Mouse (Mus musculus): ENCODE results near the gene Strip2.

Gene Strip2

DNA sequence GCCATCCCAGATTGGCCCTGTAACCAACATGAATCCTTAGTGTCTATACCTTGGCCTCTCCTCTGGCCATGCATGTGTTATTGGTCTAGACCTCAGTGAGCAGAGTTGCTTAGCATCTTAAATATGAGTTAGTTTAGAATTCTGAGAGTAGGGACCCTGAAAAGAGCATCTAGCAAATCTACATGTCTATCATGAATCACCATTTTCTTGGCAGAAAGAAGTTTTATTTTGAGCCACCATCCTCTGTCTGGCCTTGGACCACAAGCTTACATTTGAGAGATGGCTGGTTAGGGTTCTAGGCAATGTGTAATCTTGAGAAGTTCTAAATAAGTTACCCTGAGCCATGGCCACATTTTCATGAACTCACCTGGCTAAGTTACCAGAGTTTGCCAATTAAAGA, 13.3 kb downstream of the Strip2 start:
- intact Hi-C loops (cut with DNase I), result no loop called here

DNA sequence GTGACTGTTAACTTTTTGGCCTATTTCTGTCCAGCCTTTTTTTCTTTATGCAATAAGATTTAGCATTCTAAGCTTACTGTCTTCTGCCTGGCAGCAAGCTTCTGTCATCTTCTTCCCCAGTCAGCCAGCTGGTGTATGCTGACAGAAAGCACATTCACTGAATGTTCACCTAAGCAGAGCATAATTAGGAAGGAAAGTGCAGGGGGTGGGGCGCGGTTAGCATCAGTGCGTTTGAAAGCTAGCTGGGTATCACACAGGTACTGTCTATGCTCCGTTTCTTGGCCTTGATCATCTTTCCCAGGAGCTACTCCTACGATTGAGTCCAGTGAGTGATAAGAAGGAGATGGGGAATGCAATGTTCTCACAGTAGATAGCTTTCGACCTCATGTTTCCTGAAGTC, 13.9 kb downstream of the Strip2 start:
- intact Hi-C loops (cut with DNase I), result no loop called here

DNA sequence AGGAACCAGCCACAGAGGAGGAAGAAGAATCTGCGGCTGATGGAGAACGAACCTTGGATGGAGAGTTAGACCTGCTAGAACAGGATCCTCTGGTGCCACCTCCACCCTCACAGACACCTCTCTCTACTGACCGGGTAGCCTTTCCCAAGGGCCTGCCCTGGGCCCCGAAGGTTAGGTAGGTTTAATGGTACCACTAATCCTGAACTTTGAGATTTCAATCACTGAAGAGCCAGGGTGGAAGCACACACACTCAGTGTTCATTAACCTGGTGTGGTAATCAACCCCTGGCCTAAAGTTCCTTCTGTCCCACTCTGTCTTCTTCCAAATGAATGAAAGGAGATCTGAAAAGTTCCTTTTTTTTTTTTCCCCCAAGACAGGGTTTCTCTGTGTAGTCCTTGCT, 14.4 kb downstream of the Strip2 start:
- intact Hi-C loops (cut with DNase I), result no loop called here

DNA sequence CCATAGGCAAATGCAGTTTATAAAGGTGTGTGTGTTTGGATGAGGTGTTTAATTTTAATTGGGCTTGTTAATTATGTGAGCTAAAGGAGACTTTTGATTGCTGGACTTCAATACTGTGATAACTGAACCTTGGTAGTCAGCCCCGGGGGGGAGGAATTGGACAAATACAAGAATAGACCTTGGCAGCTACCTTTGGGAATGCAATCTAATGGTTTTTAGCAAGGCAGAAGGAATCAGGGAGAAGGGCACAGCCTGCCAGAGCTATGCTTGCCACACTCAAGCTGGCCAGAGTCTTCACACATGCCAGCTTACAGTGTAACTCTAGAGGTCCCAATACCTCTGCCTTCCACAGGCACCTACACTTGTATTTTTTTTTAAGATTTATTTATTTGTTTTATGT, 18.9 kb downstream of the Strip2 start:
- intact Hi-C loops (cut with DNase I), result no loop called here

DNA sequence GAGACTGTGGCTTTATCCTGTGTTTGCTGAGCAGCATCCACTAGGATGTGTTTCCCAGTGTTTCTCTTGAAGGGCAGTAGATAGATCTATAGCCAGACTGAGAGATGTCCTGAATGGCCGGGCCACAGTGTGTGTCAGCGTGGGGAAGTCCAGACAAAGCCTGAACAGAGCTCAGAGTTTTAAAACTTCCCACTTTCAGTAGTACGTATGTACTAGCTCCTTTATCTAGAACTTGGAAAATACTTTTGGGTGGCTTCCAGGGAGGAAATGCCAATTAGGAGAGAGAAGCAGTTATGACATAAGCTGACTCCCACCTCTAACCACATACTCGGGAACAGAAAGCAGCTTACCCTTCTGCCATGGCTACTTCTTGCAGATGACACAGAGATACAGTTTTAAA, 23.6 kb downstream of the Strip2 start:
- intact Hi-C loops (cut with DNase I), result loop anchor here (5.0 kb wide), 1 partner anchor 183 kb away; no protein-coding TSS in a partner anchor

GRCm38 (mm10) chr6:29941036-29941435, 24.2 kb downstream of the Strip2 start:
- intact Hi-C loops (cut with DNase I), result loop anchor here (5.0 kb wide), 1 partner anchor 184 kb away; no protein-coding TSS in a partner anchor

DNA sequence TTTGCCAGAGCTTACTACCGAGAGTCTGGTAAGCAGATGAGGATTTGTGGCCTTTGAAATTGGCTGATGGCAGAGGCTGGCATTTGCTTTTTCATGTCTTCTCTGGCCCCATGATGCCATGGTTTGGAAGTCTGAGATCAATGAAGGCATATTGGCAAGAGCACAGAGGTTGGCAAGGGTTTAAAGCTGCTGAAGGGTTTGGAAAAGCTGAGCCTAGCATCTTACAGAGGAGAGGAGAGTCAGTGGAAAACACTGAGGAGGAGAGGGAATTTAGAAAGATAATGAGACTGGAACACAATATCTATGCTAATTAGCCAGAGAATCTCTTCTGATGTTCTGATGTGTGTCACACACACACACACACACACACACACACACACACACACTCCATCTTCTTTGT, 27.7 kb downstream of the Strip2 start:
- intact Hi-C loops (cut with DNase I), result loop anchor here (5.0 kb wide), 1 partner anchor 187 kb away; no protein-coding TSS in a partner anchor

- intact Hi-C loops (cut with DNase I), result loop anchor here (5.0 kb wide), 1 partner anchor 94 kb away; no protein-coding TSS in a partner anchor
Observed at GRCm38 (mm10) chr6:29946568-29946967, 29.8 kb downstream of the Strip2 start.

- intact Hi-C loops (cut with DNase I), result loop anchor here (5.0 kb wide), 1 partner anchor 96 kb away; no protein-coding TSS in a partner anchor
Observed at GRCm38 (mm10) chr6:29947823-29948222, 31.0 kb downstream of the Strip2 start.

GRCm38 (mm10) chr6:29956749-29957148, 39.9 kb downstream of the Strip2 start:
- intact Hi-C loops (cut with DNase I), result no loop called here

- intact Hi-C loops (cut with DNase I), result no loop called here
Observed at GRCm38 (mm10) chr6:29958669-29959068, 41.9 kb downstream of the Strip2 start.

DNA sequence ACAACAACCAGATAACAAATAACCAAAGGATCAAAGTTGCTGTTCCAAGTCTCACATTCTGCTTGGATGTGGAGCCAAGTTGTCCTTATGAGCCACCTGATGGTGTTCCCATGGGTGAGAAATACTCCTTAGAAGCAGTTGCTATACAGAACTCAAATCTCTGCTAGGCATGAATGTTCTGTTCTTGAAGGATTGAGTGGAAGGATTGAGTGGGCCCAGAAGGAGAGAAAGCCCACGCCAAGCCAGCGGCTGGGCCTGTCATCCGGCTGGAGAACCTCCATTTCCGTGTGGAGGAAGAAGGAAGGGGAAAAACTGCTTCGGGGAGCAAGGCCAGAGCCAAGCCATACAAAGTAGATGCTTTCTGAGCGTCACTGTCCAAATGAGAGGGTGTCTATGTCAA, 44.3 kb downstream of the Strip2 start:
- intact Hi-C loops (cut with DNase I), result no loop called here

DNA sequence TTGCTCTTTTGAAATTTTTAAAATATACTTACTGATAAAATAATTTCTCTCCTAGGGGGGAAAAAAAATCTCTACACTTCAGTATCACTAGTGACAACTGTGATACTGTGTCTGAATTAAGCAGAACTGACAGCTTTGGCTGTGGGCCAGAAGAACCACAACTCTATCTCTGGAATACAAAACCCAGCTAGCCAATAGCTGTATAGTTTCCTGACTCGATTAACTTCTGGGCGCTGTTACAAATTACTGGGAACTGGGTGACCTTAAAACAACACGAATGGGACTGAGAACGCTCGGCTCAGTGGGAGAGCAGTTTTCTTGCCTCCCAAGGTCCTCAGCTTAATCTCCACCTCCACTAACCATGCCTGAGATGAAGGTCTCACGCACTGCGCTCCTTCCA, 51.1 kb downstream of the Strip2 start:
- intact Hi-C loops (cut with DNase I), result no loop called here

GRCm38 (mm10) chr6:29973341-29973740, 56.5 kb downstream of the Strip2 start:
- intact Hi-C loops (cut with DNase I), result no loop called here

DNA sequence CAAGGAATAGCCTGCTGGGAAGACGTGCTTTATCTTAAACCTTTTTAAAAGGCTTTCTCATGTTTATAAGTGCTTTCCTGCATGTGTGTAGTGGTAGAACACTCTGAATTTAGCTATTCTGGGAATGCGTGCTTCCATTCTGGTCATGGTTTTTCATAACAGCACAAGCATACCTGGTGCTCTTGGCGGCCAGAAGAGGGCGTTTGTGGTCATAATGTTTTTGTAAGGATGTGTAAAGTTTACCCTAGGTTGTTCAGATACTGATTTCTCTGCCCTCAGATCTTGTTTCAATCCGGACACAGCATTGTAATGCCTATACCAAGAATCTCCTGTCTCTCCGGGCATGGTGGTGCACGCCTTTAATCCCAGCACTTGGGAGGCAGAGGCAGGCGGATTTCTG, 58.0 kb downstream of the Strip2 start:
- intact Hi-C loops (cut with DNase I), result no loop called here

DNA sequence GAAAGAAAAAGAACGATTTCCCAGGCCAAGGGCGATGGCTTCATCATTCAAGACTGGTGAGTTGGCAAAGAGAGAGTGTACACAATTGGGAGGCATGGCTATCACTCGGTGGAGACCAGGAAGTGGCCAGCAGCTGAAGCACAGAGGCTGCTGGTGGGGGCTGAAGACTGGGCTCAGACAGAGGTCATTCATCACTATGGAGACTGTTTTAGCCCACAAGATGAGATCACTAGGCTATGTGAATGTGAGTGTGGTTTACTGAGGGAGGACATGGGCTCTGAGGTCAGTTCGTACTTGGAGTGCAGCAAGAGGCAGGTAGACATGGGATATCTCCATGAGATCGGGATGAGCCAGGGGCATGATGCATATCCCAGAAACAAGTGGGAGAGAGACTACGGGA, 63.6 kb downstream of the Strip2 start:
- intact Hi-C loops (cut with DNase I), result no loop called here

DNA sequence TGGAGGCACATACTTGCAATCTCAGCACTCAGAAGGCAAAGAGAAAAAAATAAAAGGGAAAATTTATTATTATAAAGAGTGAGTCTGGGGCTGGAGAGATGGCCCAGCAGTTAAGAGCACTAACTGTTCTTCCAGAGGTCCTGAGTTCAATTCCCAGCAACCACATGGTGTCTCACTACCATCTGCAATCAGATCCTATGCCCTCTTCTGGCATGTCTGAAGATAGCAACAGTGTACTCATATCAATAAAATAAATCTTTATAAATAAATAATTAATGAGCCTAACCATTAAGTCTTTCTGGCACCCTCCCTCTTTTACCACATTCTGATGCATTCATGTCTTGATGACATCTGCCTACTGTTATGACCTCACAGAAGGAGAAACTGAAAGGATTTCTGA, 65.0 kb downstream of the Strip2 start:
- intact Hi-C loops (cut with DNase I), result no loop called here

GRCm38 (mm10) chr6:29985058-29985498, 68.3 kb downstream of the Strip2 start:
- intact Hi-C loops (cut with DNase I), result no loop called here

- intact Hi-C loops (cut with DNase I), result no loop called here
Observed at GRCm38 (mm10) chr6:29985504-29985903, 68.7 kb downstream of the Strip2 start.

GRCm38 (mm10) chr6:29985986-29986385, 69.2 kb downstream of the Strip2 start:
- intact Hi-C loops (cut with DNase I), result no loop called here

DNA sequence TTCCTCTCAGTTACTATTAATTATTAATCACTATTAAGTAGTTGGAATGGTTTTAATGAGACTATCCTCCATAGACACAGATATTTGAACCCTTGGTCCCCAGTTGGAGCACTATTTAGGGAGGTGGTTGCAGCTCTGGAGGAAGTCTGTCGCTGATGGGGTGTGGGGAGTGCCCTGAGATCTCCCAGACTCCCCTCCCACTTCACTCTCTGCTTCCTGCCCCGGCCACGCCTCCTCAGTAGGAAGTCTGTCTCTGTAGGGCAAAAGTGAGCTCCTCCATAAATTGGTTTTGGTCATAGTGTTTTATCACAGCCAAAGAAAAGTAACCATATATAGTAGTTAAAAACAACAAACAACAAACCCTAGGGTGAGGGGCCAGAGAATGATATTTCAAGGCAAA, 70.4 kb downstream of the Strip2 start:
- intact Hi-C loops (cut with DNase I), result no loop called here

DNA sequence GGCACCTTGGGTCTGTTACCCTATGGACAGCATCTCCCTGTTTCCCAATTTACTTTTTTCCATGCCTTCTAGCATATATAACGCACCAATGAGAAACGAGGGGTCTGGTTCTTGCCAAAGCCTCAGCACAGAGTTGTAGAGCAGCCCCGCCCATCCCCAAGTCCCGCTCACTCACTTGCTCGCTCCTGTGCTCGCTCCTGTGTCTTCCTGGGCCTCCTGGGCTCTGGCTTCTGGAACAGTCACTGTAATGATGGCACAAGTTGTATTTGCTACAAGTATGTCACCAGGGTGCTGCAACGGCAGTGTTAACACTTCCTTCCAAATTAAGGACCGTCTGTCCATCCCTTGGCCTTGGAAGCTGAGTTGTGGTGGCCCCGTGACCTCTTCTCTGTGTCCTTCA, 81.3 kb downstream of the Strip2 start:
- intact Hi-C loops (cut with DNase I), result no loop called here

DNA sequence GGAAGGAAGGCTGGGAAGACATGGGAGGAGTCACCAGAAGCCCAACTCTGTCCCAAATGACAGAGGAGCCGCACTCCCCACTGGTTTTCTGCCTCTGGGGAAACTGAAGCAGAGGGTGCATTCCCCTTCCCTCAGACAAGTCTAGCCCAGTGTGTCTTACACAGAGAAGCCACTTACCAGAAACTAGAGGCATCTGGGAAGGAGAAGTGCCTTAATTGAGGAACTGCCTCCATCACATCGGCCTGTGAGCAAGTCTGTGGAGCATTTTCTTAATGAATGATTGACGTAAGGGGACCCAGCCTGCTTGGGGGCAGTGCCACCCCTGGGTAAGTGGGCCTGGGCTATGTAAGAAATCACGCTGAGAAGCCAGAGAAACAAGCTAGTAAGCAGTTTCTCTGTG, 82.0 kb downstream of the Strip2 start:
- intact Hi-C loops (cut with DNase I), result no loop called here

- intact Hi-C loops (cut with DNase I), result no loop called here
Observed at GRCm38 (mm10) chr6:30002628-30003027, 85.8 kb downstream of the Strip2 start.

Measured in adrenal gland (tissue).